Mouse (Mus musculus) brain, embryonic 18.5 days (tissue): ENCODE data around the gene Meis3.

Experiments used
- DNase-seq: peaks from one replicate; pipeline ENCODE4 v3.0.0-alpha.2; 2012; ENCODE audit warnings: low read depth, low spot score

The Meis3 gene

GRCm38 (mm10) chr7:16158735-16159134 is 16.2 kb upstream of the Meis3 start:
- DNase-seq = no peak

- DNase-seq = no peak
Observed at GRCm38 (mm10) chr7:16160702-16161101, 14.2 kb upstream of the Meis3 start.

GRCm38 (mm10) chr7:16161302-16161701 is 13.6 kb upstream of the Meis3 start:
- DNase-seq = no peak

- no peak for DNase-seq
Observed at GRCm38 (mm10) chr7:16162036-16162435, 12.9 kb upstream of the Meis3 start.

- DNase-seq = no peak
Observed at GRCm38 (mm10) chr7:16172141-16172581, 2.7 kb upstream of the Meis3 start.

- DNase-seq = no peak
Observed at GRCm38 (mm10) chr7:16172586-16173140, 2.2 kb upstream of the Meis3 start.

GRCm38 (mm10) chr7:16173146-16173545 is 1.7 kb upstream of the Meis3 start:
- no peak for DNase-seq

- DNase-seq = no peak
Observed at GRCm38 (mm10) chr7:16175542-16175931, 647 bp downstream of the Meis3 start.

GRCm38 (mm10) chr7:16178114-16178513 is 3.2 kb downstream of the Meis3 start:
- DNase-seq = no peak

- no peak for DNase-seq
Observed at GRCm38 (mm10) chr7:16183663-16184062, 8.8 kb downstream of the Meis3 start.

- DNase-seq = no peak
Observed at GRCm38 (mm10) chr7:16187494-16187893, 12.6 kb downstream of the Meis3 start.

- DNase-seq = no peak
Observed at GRCm38 (mm10) chr7:16192315-16192714, 17.4 kb downstream of the Meis3 start.

GRCm38 (mm10) chr7:16193702-16194101 is 18.8 kb downstream of the Meis3 start:
- DNase-seq = no peak

GRCm38 (mm10) chr7:16196616-16197015 is 21.7 kb downstream of the Meis3 start:
- DNase-seq = no peak

- no peak for DNase-seq
Observed at GRCm38 (mm10) chr7:16197166-16197565, 22.3 kb downstream of the Meis3 start.

- DNase-seq = no peak
Observed at GRCm38 (mm10) chr7:16198540-16198939, 23.6 kb downstream of the Meis3 start.

- no peak for DNase-seq
Observed at GRCm38 (mm10) chr7:16201136-16201535, 26.2 kb downstream of the Meis3 start.

- DNase-seq = no peak
Observed at GRCm38 (mm10) chr7:16202756-16203504, 28.0 kb downstream of the Meis3 start.

- DNase-seq = no peak
Observed at GRCm38 (mm10) chr7:16203505-16203903, 28.6 kb downstream of the Meis3 start.

GRCm38 (mm10) chr7:16204791-16205190 is 29.9 kb downstream of the Meis3 start:
- DNase-seq = no peak

GRCm38 (mm10) chr7:16207076-16207475 is 32.2 kb downstream of the Meis3 start:
- DNase-seq = no peak

GRCm38 (mm10) chr7:16207496-16207895 is 32.6 kb downstream of the Meis3 start:
- DNase-seq = no peak
